Mouse (Mus musculus) retina, postnatal 7 days (tissue): ENCODE measurements at regions not wholly inside any gene's neighbourhood (a gene's known extent, or its start where the extent isn't known, plus 50 kb on each side); places are given as distances from the start of the nearest gene placed in this dataset.

Experiments used
- DNase-seq: peaks from one replicate; pipeline ENCODE4 v3.0.0-alpha.2; 2012; ENCODE audit warnings: low read depth, low spot score

DNA sequence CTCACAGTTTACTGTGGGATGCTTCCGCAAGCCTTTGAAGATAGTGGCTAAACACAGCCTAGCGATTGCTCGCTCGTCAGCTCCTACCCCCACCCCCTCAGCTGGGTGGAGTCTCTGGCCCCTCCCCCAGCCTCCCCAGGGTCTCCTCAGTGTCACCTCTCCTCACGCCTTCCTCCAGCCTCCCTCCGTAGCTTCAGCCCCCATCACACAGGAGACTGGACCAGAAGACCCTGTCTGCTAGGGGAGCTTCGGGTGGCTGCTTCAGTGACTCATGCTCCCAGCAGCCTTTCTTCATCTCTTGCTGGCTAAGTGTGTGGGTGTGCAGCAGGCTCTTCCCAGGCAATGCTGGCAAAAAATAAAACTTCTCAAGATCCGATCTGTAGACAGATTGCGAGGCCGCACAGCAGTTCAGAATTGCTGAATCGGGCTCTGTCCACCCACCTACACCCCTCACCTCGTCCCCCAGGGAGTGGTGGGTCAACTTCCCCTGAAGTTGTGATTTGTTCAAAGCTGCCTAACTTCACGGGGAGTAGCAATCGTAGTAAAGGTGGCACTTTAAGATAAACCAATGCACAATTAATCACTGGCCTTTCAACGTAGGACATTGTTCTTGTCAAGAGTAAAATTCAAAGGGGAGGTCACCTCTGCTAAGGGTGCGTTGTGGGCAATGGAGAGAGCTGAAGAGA, 61.2 kb upstream of the Ankrd28 start:
- DNase-seq = no peak

DNA sequence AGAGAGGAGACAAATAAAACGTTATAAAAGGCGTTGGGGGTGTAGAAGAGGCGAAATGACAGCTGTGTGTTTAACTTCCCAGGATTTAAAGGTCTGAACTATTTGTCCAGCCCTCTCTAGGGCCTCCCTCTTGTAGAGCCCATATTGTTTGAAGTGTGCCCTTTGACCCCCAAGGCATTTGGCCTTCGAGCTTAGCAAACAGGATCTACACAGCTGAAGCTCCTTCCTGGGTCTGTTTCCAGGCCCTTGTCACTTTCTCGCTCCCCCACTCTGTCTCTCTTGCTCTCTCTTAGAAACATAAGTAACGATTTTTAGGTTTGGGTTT, 61.7 kb upstream of the Ankrd28 start:
- DNase-seq = no peak

DNA sequence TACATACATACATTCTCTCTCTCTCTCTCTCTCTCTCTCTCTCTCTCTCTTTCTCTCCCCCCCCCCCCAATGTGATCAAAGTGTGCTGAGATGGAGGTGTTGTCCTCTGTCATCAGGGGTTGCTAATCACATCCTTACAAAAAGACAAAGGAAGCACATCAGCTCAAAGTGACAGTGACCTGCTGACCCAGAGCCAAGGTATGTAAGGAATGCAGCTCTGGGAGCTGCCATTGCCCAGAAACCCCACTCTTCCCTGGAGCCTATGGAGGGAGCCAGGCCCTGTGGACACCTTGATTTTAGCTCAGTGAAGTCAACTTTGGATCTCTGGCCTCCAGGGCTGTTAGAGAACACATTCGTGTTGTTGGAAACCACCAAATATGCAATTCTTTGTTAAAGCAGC, 66.0 kb upstream of the Ankrd28 start:
- DNase-seq = no peak

DNA sequence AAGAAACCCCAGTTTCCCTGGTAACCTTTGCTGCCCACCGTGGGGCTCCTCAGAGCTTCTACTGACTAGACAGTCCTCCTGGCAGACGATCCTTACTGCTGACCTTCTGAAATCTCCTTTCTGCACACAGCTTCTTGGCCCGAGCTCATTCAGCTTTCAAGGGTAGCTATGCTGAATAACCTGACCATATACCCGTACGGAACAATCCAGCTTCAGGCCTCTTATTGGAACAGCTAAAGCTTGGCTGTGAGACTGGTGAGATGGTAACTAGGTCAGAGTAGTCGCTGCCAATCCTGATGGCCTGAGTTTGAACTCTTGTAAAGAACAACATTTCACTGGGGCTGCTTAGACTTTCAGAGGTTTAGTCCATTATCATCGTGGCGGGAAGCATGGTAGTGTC, 69.1 kb upstream of the Ankrd28 start:
- no peak for DNase-seq

DNA sequence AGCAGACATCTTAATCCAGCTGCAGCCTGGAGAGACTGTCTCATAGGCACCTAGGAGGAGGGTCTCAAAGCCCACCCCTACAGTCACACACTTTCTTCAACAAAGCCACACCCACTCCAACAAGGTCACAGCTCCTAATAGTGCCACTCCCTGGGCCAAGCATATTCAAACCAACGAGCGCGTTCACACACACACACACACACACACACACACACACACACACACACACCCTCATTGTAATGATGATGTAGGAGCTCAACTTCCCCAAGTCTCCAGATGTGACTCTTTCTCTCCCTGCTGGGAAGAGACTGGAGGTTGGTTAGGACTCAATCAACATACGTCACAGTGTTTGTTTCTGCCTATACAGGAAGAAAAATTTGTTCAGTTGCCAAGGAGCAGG, 69.5 kb upstream of the Ankrd28 start:
- no peak for DNase-seq

DNA sequence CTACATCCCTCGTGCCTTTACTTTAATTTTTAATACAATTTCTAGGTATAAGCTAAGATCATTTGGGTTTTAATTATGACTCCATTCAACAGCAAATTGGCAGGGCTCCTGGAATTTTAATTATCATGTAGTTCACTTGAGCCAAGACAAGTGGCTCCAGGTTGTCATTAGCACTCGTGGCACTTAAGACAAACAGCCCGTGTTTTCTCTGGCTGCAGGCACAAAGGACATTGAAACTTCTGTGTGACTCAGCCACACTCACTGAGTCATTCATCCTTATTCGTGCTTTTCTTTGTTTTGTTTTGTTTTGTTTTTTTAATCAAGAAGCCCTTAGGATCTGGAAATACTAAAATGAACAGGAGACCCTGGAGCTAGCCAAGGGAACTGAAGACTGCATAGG, 71.5 kb upstream of the Ankrd28 start:
- DNase-seq = no peak

DNA sequence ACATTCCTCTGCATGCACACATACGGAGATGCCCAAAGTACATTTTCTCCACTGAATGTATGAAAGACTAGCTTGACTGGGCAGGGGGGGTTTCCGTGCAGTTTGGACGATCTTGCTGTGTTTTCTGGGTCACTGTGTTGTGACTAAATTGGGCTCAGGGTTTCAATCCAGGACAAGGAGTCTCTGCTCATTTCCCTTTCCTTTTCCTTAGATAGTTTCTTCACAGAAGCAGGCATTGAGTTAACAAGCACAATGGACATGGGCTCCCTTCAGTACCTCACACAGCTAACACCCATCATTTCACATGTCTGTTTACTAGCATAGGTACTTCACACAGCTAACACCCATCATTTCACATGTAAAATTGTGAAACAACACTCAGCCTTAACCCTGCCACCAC, 73.2 kb upstream of the Ankrd28 start:
- DNase-seq = no peak

DNA sequence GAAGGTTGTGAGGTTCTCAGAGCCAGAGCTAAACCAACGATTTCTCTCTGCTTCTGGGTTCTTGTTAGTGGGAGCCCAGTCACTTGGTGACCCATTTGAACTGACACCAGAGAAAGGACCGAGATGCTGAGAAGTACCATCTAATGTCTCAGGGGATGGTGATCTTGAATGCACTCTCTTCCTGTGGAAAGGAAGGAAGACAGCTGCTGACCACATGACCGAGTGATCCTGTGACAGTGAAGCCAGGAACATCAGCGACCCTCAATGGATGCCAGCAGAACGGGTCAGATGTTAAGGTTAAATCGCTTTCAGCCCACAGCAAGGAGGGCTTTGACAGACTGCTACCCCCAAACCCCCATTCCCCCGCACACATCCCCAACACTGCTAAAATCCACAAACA, 78.1 kb upstream of the Ankrd28 start:
- DNase-seq = no peak

DNA sequence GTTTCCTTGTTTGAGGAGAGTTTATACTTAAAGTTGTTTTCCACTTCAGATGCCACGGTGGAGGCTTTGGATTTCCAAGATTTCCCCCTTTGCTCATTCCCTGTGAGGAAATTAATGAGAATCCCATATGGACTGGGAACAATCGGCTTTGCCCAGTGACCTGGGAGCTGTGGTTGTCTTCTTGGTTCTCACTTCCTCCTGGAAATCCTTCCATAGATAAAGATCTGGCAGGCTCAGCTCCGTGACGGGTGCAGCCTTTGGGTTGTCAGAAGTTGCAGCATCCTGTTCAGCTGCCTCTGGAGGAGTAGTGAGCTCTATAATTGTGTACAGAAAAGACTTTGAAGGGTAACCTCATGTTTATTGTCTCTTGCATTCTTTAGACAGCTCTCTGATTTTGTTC, 78.8 kb upstream of the Ankrd28 start:
- no peak for DNase-seq

DNA sequence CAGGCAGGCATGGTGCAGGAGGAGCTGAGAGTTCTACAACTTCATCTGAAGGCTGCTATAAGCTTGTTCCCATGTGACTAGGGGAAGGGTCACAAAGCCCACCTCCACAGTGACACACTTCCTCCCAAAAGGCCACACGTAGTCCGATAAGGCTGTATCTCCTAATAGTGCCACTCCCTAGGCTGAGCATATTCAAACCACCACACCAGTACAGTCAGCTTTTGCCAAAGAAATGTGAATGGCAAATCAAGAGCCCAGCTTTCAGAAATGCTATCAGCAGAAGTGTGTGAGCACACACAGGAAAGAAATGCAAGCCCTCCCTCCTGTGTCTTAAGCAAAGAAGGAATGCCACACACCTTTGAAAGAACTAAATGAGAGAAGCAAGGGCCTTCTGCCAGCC, 80.4 kb upstream of the Ankrd28 start:
- no peak for DNase-seq

DNA sequence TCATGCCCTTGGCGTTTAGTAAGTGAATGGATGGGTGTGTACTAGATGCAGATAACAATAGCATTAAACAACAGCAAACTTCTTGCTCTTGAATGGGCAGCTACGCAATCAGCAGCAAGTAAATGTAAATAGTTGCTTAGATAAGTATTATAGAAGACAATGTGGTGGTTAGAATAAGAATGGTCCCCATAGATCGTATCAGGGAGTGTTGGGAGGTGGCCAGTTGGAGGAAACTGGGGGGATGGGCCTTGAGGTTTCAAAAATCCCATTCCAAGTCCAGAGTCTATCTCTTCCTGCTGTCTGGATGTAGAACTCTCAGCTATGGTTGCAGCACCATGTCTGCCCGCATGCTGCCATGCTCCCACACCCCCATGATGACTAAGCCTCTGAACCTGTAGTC, 88.0 kb upstream of the Ankrd28 start:
- DNase-seq = no peak

DNA sequence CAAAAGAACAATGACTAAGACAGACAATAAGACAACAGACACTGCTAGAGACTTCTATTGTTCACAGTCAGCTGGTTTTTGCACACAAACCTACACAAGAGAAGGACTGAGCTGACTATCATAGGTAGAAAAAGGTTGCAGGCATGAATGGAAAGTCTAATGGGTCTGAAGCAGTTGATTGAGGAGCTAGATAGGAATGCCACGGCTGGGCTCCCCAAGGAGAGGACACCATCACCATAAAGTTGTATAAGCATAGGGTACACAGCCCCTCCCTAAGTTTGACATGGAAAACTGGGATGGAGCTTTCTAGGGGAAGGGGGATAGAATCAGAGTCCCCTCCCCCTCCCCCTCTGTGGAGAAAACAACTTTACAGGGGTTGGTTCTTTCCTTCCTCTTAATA, 88.5 kb upstream of the Ankrd28 start:
- DNase-seq = no peak

DNA sequence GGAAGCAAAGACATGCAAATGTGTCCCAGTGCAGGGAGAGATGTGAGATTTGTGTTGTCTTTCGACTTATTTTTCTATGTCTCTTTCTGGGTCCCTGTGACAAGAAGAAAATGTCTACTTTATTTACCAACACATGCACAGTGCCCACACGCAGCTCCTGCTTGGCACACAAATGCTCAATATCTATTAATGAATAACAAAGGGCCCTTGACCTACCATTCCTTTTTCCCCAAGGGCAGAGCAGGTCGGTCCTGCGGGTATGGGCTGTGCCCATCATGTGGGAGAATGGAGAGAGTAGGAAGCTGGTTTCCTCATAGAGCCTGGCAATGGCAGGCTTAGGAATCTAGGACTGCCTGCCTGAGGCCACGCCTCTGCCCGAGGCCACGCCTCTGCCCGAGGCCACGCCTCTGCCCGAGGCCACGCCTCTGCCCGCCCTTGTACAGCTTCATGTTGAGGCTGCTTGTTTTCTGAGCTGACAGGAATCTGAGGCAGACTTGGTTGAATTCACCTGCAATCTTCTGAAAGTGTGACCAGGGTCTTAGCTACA, 98.8 kb upstream of the Ankrd28 start:
- no peak for DNase-seq

DNA sequence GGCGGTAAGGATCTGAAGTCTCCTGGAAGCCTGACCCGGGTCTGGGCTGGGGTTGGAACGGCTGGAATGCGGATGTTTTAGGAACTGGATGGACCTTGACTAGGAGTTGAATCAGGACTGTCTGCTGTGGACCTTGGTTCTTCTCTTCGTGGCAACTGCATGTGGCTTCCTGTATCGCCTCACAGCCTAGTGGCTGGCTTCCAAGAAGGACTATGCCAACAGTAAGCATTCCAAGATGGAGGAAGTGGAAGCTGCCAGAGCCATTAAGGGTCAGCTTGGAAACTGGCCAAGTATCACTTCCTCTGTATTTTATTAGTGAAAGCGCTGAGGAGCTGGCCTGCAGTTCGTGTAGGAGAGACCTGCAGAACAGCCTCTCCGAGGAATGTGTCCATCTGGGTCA, 98.4 kb upstream of the Galnt15 start:
- DNase-seq = no peak

DNA sequence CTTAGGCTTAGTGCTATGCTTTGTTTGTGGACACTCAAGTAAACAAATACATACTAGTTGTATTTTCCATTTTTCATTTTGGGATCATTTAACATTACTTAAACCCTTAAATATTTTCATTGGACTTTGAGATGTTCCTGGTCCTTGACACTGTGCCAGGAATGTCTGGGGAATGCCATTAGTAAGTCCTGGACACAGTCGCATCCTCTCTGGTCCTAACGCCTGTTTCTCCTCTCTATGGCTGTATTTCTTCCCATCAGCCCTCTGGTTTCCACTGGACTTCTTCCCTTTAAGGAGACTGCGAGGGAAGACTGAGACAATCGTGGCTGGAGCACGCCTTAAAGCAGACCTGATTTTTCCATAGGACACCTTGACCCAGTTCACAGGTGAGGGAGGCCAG, 96.8 kb upstream of the Galnt15 start:
- no peak for DNase-seq

DNA sequence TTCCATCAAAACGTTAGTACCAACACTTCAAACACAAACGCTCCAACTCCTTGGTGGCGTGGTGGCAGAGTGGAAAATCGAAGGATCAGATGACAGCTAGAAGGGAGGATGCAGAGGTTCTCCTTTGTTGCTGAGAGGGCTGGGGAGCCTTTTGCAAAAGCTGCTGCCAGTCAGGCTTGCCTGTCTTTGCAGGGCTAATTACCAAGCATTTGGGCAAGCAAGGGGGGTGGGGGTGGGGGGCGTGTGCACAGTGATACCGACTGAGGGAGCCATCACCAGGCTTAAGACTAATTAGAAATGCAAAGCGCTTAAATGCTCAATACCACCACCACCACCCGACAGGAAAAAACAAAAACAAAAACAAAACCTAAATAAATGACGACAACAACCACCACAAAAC, 95.3 kb upstream of the Galnt15 start:
- peak; percentile 51 for DNase-seq

DNA sequence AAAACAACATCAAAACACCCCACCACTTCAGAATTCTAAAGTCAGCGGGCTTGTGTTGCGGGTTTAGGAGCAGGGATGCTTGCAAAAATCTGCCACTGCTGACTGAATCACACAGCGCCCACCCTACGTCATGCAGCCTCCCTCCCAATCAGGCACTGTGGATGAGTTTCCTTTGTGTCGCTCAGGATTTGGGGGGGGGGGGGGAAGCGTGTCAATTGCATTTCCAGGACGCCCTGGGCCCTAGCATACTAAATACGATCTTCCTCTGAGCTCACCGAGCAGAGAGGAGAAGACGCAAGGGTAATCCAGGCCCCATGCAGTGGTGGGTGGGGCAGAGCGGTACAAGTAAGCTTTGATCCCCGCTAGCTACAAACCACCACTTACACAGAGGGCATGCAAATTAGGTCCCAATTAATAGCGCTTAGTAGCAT, 94.9 kb upstream of the Galnt15 start:
- DNase-seq = peak; percentile 71

DNA sequence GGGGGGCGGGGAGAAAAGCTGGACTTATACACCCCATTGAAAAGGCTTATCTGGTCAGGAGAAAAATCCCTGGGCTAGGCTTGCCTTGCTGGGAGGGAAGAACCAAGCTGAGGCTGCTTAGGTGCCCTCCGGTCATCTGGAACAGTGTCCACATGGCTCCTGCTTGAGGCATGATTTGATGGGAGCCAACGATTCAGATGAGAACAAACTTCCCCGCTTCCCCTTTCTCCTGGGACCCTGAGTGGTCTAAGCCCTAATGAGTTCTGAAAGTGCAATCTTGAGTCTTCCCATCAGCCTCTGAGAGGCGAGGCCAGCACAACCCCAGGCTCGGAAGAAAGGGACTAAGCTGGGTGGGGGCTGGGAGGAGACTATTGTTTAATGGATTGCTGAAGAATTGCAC, 94.5 kb upstream of the Galnt15 start:
- peak; percentile 55 for DNase-seq

DNA sequence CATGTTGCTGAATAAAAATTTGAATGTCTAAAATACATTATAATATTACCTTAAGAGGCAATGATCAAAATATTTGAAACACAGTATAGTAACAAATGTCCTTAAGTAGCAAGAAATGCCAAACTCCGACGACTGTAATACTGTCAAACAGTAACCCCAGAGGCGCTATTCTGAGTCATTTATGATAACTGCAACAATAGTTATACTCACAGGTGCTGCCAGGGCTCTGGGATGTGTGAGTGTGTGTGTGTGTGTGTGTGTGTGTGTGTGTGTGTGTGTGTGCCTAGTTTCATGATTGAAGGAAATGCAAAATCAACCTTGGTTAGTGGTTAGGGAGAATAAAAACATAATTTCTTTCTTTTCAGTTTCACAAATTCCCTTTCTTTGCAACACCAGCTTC, 94.0 kb upstream of the Galnt15 start:
- DNase-seq = no peak

DNA sequence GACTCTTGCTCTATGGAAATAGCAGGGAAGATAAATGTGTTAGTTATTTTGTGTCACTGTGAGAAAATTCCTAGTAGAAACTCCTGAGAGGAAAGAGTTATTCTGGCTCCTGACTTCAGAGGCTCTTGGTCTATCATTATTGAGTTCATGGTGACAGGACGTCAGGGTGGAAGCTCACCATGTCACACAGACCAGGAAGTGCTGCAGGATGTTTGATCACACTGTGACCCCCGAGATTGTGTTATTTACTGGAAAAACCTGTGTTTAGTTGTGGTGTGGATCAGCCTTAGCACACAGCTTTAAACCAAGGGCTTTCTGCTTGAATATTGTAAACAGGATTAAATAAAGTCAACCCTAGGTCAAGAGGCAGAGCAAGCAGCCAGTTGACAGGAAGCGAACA, 93.4 kb upstream of the Galnt15 start:
- no peak for DNase-seq

DNA sequence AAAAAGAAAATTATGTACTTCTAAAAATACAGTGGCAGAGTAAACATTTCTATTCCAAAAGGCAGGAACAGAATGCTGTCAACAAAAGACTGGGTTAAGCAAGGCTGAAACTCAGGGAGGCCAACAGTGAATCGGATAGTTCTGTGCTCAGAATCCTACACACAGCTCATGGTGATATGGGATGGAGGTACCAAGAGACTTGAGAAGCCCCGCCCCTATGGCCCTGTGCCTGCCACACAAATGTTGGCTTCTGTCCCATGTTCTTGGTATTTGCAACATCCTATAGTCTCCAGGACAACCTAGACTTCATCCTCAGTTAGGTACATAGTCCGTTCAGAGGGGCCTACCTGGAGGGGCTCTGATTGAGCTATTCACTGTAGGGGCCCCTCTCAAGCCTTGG, 92.2 kb upstream of the Galnt15 start:
- no peak for DNase-seq

DNA sequence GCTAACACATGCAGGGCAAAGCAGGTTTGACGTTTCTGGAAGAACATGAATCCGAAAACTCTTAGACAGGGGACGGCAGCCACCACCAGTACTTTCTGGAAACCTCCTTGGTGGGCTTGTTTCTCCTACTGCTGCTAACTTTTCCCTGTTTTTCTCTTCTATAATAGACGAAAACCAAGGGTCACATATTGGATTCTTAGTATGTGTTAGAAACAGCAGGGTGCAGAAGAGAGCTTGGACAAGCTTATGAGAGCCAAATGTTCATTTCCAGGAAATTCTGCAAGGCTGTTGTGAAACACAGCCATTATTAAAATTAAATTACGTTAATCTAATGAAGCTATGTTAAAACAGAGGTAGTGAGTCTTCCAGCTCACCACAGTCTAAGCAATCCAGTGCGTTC, 87.9 kb upstream of the Galnt15 start:
- DNase-seq = no peak

DNA sequence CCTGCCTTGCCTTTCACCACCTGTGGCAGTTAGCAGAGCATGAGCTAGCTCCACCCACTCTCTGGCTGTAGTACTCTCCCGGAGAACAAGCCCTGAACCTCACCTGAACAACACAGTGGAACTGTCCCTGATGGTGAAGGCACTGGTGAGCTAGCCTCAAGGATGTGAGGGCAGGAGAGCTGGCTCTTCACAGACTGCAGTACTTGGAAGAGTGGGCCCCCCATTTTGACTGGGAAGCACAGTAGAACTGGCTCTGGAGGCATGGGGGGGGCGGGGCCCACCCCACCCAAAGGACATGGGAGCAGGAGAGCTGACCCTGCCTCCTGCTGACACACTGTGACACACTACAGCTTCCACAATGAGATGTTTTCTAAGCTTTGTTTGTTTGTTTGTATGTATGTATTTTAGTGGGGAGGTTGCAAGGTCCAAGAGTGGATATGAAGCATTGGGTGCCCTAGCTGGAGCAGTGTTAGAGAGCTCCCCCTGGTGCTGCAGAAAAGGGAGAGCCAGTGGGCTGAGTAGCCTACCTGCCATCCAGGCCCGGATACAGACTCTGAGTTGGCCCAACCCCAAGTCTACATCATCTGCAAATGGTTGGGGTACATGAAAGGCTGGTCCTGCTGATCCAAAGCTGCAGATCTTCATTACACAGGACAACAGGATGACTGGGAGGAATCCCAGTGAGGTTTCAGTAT, 86.4 kb upstream of the Galnt15 start:
- no peak for DNase-seq

DNA sequence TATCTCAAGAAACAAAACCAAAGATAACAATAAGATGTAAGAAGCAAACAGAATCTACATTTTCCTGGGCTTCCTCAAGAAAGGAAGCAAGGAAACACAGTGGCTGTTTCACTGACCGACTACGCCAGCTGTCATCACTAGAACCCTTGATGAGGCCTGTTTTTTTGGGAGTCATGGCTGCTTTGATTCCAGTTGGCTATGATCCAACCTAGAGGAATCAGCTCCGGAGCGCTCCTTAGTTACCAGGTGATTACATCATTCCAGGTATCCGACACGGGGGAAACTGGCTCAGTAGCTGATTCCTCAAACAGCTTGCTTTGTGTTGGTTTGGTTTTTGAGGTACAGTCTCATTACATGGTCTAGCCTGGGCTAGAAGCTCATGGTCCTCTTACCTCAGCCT, 84.1 kb upstream of the Galnt15 start:
- no peak for DNase-seq
